Mouse (Mus musculus): ENCODE measurements around the gene Ifitm10. TPM values are rescaled to one million over a fixed set of nuclear protein-coding genes. Genes with fewer than 3 reads are reported as not detected.
"Not testable (repeated sequence)": the region's sequence is repeated elsewhere in the genome, so short reads cannot be mapped to it uniquely, and the experiment has no call there.

The Ifitm10 gene
- polyA plus RNA-seq, 1 experiment from 2014 or later: 0.32 TPM

- H3K4me3 ChIP-seq (ENCODE audit: low read depth, low read length): no peak overlapping the region
- H3K27me3 ChIP-seq (ENCODE audit: control insufficient read depth, insufficient read depth, low read length): no peaks in the 10 kb centered on the region
- H3K36me3 ChIP-seq (ENCODE audit: control insufficient read depth, insufficient read depth, low read length): no peaks in the 10 kb centered on the region
- H3K4me2 ChIP-seq (ENCODE audit: low read depth, low read length, severe bottlenecking): no peak overlapping the region
- no peak overlapping the region for H3K9ac ChIP-seq (ENCODE audit: low read length)
- DNase-seq (ENCODE audit: low spot score) (no peak), ATAC-seq (replicated peaks; ENCODE audit: low FRiP score) (no peak)
- H3K4me1 ChIP-seq (replicated peaks; ENCODE audit: control insufficient read depth, insufficient read depth, low read length): no peaks in the 10 kb centered on the region
- no peak overlapping the region for H3K27ac ChIP-seq (ENCODE audit: low read depth, low read length)
- H3K9me3 ChIP-seq (ENCODE audit: control insufficient read depth, low read length): no peaks in the 10 kb centered on the region
- WGBS: 88% methylated on average over 8 of the region's 8 CpGs
Measured at GRCm38 (mm10) chr7:142408686-142409085, 35.1 kb upstream of the Ifitm10 start.

- H3K4me1 ChIP-seq (replicated peaks; ENCODE audit: control insufficient read depth, insufficient read depth, low read length): no peaks in the 10 kb centered on the region
- H3K36me3 ChIP-seq (ENCODE audit: control insufficient read depth, insufficient read depth, low read length): no peaks in the 10 kb centered on the region
- H3K9ac ChIP-seq (ENCODE audit: low read length): no peak overlapping the region
- H3K4me3 ChIP-seq (ENCODE audit: low read depth, low read length): no peak overlapping the region
- no peak for DNase-seq (ENCODE audit: low spot score)
- no peak overlapping the region for H3K27ac ChIP-seq (ENCODE audit: low read depth, low read length)
- no peak overlapping the region for H3K4me2 ChIP-seq (ENCODE audit: low read depth, low read length, severe bottlenecking)
- 73% methylated on average over 4 of the region's 4 CpGs for WGBS
- no peak for ATAC-seq (replicated peaks; ENCODE audit: low FRiP score)
- H3K27me3 ChIP-seq (ENCODE audit: control insufficient read depth, insufficient read depth, low read length): no peaks in the 10 kb centered on the region
- no peaks in the 10 kb centered on the region for H3K9me3 ChIP-seq (ENCODE audit: control insufficient read depth, low read length)
Measured at GRCm38 (mm10) chr7:142407935-142408334, 34.4 kb upstream of the Ifitm10 start.

GRCm38 (mm10) chr7:142405134-142405533 is 31.6 kb upstream of the Ifitm10 start:
- H3K9ac ChIP-seq (ENCODE audit: low read length); H3K36me3 ChIP-seq (ENCODE audit: control insufficient read depth, insufficient read depth, low read length); H3K4me3 ChIP-seq (ENCODE audit: low read depth, low read length); H3K27ac ChIP-seq (ENCODE audit: low read depth, low read length); ATAC-seq (replicated peaks; ENCODE audit: low FRiP score); H3K4me2 ChIP-seq (ENCODE audit: low read depth, low read length, severe bottlenecking); H3K4me1 ChIP-seq (replicated peaks; ENCODE audit: control insufficient read depth, insufficient read depth, low read length); H3K27me3 ChIP-seq (ENCODE audit: control insufficient read depth, insufficient read depth, low read length); H3K9me3 ChIP-seq (ENCODE audit: control insufficient read depth, low read length); DNase-seq (ENCODE audit: low spot score): not testable (repeated sequence)
- WGBS: 89% methylated on average over 5 of the region's 5 CpGs

- no peak overlapping the region for H3K27ac ChIP-seq (ENCODE audit: low read depth, low read length)
- no peaks in the 10 kb centered on the region for H3K36me3 ChIP-seq (ENCODE audit: control insufficient read depth, insufficient read depth, low read length)
- no peak overlapping the region for H3K9ac ChIP-seq (ENCODE audit: low read length)
- H3K4me2 ChIP-seq (ENCODE audit: low read depth, low read length, severe bottlenecking): no peak overlapping the region
- ATAC-seq (replicated peaks; ENCODE audit: low FRiP score) (no peak), DNase-seq (ENCODE audit: low spot score) (no peak)
- no peak overlapping the region for H3K4me3 ChIP-seq (ENCODE audit: low read depth, low read length)
- WGBS: 81% methylated on average over 4 of the region's 4 CpGs
- no peaks in the 10 kb centered on the region; the same call in 1 of the 2 replicates for H3K4me1 ChIP-seq (replicated peaks; ENCODE audit: control insufficient read depth, insufficient read depth, low read length)
- no peaks in the 10 kb centered on the region for H3K9me3 ChIP-seq (ENCODE audit: control insufficient read depth, low read length)
- H3K27me3 ChIP-seq (ENCODE audit: control insufficient read depth, insufficient read depth, low read length): no peaks in the 10 kb centered on the region
Measured at GRCm38 (mm10) chr7:142403591-142403990, 30.0 kb upstream of the Ifitm10 start.

DNA sequence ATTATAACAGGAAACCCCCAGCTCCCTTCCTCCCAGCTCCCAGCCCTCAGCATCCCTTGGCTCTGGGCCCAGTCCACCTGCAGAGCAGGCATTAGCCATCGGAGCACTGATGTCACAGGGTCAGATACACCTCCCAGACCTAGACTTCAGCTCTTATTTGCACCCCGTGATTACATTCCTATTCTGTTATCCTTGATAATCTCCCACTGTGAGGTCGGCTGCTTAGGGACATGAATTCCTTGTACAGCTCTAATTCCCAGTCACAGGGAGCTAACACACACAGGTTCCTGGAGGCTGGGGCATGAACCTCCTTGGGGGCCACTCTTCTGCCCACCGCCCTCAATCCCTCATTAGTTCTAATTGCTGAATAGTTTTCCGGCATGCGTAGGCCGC is 27.2 kb upstream of the Ifitm10 start:
- H3K9ac ChIP-seq (ENCODE audit: low read length): no peak overlapping the region
- H3K36me3 ChIP-seq (ENCODE audit: control insufficient read depth, insufficient read depth, low read length): no peaks in the 10 kb centered on the region
- no peak overlapping the region for H3K27ac ChIP-seq (ENCODE audit: low read depth, low read length)
- ATAC-seq (replicated peaks; ENCODE audit: low FRiP score): 0 out of 2 replicates have a peak, but pooled peaks have one; percentile 36
- H3K4me3 ChIP-seq (ENCODE audit: low read depth, low read length): no peak overlapping the region
- H3K9me3 ChIP-seq (ENCODE audit: control insufficient read depth, low read length): no peaks in the 10 kb centered on the region
- DNase-seq (ENCODE audit: low spot score): peak; percentile 71
- 9% methylated on average over 7 of the region's 7 CpGs for WGBS
- H3K4me2 ChIP-seq (ENCODE audit: low read depth, low read length, severe bottlenecking): no peak overlapping the region
- H3K4me1 ChIP-seq (replicated peaks; ENCODE audit: control insufficient read depth, insufficient read depth, low read length): no peaks in the 10 kb centered on the region; the same call in 1 of the 2 replicates
- no peaks in the 10 kb centered on the region for H3K27me3 ChIP-seq (ENCODE audit: control insufficient read depth, insufficient read depth, low read length)

DNA sequence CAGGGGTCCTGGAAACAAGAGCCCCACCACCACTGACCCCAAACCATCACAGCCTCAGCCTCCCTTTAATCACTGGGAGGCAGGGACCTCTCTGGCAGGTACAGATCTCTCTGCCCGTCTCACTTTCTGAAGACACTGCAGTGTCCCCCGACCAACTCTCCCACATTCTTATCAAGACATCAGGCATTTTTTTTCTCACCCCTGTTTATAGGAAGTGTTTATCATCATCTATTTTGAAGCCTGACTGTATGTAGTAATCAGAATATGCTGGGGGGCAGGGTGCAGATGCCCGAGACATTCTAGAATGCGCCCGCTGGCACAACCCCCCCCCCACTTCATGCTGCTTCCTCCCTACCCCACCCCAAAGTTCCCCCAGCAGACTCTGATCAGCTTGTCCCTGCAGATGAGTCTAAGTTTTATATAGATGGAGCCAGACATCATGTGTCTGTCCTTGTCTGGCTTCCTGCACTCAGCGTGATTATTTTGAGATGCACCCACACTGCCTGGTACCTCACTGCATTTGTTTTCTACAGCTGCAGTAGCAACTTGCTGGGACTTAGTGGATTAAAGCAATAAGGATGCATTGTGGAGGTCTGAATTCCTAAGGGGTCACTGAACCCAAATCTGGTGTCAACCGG is 26.7 kb upstream of the Ifitm10 start:
- H3K9me3 ChIP-seq (ENCODE audit: control insufficient read depth, low read length): no peaks in the 10 kb centered on the region
- no peak overlapping the region for H3K4me3 ChIP-seq (ENCODE audit: low read depth, low read length)
- no peak overlapping the region for H3K9ac ChIP-seq (ENCODE audit: low read length)
- H3K36me3 ChIP-seq (ENCODE audit: control insufficient read depth, insufficient read depth, low read length): no peaks in the 10 kb centered on the region
- H3K27me3 ChIP-seq (ENCODE audit: control insufficient read depth, insufficient read depth, low read length): no peaks in the 10 kb centered on the region
- H3K27ac ChIP-seq (ENCODE audit: low read depth, low read length): no peak overlapping the region
- WGBS: 43% methylated on average over 7 of the region's 7 CpGs
- H3K4me1 ChIP-seq (replicated peaks; ENCODE audit: control insufficient read depth, insufficient read depth, low read length): no peaks in the 10 kb centered on the region; the same call in 1 of the 2 replicates
- H3K4me2 ChIP-seq (ENCODE audit: low read depth, low read length, severe bottlenecking): no peak overlapping the region
- ATAC-seq (replicated peaks; ENCODE audit: low FRiP score): no peak
- no peak for DNase-seq (ENCODE audit: low spot score)

GRCm38 (mm10) chr7:142399250-142399649 is 25.7 kb upstream of the Ifitm10 start:
- Histone ChIP-seq H3K4me1 (replicated peaks; ENCODE audit: control insufficient read depth, insufficient read depth, low read length) (no peaks in the 10 kb centered on the region; the same call in 1 of the 2 replicates), H3K27ac (ENCODE audit: low read depth, low read length) (no peak overlapping the region), H3K9ac (ENCODE audit: low read length) (no peak overlapping the region), H3K9me3 (ENCODE audit: control insufficient read depth, low read length) (no peaks in the 10 kb centered on the region), H3K36me3 (ENCODE audit: control insufficient read depth, insufficient read depth, low read length) (no peaks in the 10 kb centered on the region), H3K27me3 (ENCODE audit: control insufficient read depth, insufficient read depth, low read length) (no peaks in the 10 kb centered on the region), H3K4me2 (ENCODE audit: low read depth, low read length, severe bottlenecking) (no peak overlapping the region), H3K4me3 (ENCODE audit: low read depth, low read length) (no peak overlapping the region)
- 86% methylated on average over 1 of the region's 1 CpGs for WGBS
- DNase-seq (ENCODE audit: low spot score) (no peak), ATAC-seq (replicated peaks; ENCODE audit: low FRiP score) (no peak)

DNA sequence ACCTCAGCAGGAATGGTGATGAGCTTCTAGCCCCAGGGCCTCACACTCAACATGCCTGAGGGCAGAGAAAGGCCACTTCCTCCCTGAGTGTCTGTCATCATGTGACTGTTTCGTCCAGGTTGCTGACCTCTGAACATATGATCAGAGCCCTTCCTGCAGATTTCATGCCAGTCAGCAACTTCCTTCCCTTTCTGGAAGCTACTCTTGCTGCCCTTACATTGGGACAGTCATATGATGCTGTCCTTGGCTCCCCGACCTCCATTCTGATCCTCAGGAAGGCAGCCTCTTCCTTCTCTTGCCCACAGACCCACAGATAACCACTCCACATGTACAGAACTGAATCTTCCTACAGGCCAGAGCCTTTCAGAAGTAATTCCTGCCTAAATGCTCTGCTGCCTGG is 24.5 kb upstream of the Ifitm10 start:
- H3K9ac ChIP-seq (ENCODE audit: low read length): no peak overlapping the region
- no peaks in the 10 kb centered on the region for H3K9me3 ChIP-seq (ENCODE audit: control insufficient read depth, low read length)
- H3K36me3 ChIP-seq (ENCODE audit: control insufficient read depth, insufficient read depth, low read length): no peaks in the 10 kb centered on the region
- H3K4me1 ChIP-seq (replicated peaks; ENCODE audit: control insufficient read depth, insufficient read depth, low read length): no peaks in the 10 kb centered on the region; the same call in 1 of the 2 replicates
- no peak overlapping the region for H3K4me3 ChIP-seq (ENCODE audit: low read depth, low read length)
- no peak for DNase-seq (ENCODE audit: low spot score)
- no peaks in the 10 kb centered on the region for H3K27me3 ChIP-seq (ENCODE audit: control insufficient read depth, insufficient read depth, low read length)
- WGBS: 72% methylated on average over 2 of the region's 2 CpGs
- no peak overlapping the region for H3K27ac ChIP-seq (ENCODE audit: low read depth, low read length)
- H3K4me2 ChIP-seq (ENCODE audit: low read depth, low read length, severe bottlenecking): no peak overlapping the region
- ATAC-seq (replicated peaks; ENCODE audit: low FRiP score): no peak

DNA sequence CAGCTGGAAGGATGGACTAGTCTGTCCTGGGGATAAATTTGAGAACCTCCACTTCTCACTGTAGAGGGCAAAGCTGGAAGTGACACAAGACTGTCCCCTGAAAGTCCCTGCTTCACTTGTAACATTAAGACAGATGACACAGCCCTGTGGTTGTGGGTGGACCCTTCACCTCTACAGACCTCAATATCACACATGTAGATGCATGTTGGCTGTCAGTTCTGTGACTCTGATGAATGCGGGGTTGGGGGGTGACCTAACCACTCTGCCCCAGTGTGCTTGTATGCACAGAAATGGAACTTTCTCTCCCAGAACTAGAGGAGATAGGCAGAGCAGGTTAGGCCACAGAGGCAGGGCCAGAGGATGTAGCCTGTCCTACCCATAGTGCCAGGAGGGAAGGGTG is 23.1 kb upstream of the Ifitm10 start:
- Histone ChIP-seq H3K27me3 (ENCODE audit: control insufficient read depth, insufficient read depth, low read length) (no peaks in the 10 kb centered on the region), H3K9ac (ENCODE audit: low read length) (no peak overlapping the region), H3K9me3 (ENCODE audit: control insufficient read depth, low read length) (no peaks in the 10 kb centered on the region), H3K36me3 (ENCODE audit: control insufficient read depth, insufficient read depth, low read length) (no peaks in the 10 kb centered on the region), H3K27ac (ENCODE audit: low read depth, low read length) (no peak overlapping the region), H3K4me1 (replicated peaks; ENCODE audit: control insufficient read depth, insufficient read depth, low read length) (no peaks in the 10 kb centered on the region; the same call in 1 of the 2 replicates), H3K4me3 (ENCODE audit: low read depth, low read length) (no peak overlapping the region), H3K4me2 (ENCODE audit: low read depth, low read length, severe bottlenecking) (no peak overlapping the region)
- DNase-seq (ENCODE audit: low spot score) (no peak), ATAC-seq (replicated peaks; ENCODE audit: low FRiP score) (no peak)
- 88% methylated on average over 1 of the region's 1 CpGs for WGBS
